Mouse (Mus musculus): ENCODE measurements around the gene Csnka2ip.

DNA sequence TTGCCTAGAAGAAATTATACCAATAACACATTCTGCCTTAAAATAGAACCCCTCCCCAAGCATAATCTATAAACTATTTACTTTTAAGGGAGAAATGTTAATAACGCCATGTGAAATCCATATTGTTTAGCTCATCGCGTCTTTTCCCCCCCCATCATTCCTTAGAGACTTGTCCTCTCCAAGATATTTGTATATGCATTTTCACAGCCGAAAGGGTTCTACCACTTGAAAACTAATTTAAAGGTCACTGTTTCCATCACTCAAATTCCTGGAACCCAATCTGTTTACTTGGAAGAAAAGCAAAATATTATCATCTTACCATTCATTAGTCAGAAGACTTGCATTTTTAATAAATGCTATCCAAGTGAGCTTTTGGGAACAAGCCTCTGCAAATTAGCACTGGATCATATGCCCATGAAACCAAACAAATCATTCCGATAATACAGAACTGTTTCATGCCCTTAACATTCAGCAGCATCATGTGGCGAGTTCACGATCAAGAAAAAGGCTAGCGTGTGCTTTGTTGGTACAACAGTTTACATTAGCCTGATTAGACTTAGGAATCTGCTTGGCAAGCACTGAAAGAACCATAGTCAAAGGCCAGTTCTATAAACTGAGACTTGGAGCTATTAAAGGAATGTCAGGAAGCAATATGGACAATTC lies 16.5 kb downstream of the Csnka2ip start:
- TF ChIP-seq POLR2A (IDR thresholded peaks at IDR 0.05; ENCODE audit: insufficient read length, low read depth) (no peak), E2F4 (IDR thresholded peaks at IDR 0.05; ENCODE audit: insufficient read depth) (no peak), MAX (IDR thresholded peaks at IDR 0.05; ENCODE audit: low read depth) (no peak)

Data from myocyte (in vitro differentiated cells).